Mouse (Mus musculus): Measurements from ENCODE around the gene Myh14.

DNA sequence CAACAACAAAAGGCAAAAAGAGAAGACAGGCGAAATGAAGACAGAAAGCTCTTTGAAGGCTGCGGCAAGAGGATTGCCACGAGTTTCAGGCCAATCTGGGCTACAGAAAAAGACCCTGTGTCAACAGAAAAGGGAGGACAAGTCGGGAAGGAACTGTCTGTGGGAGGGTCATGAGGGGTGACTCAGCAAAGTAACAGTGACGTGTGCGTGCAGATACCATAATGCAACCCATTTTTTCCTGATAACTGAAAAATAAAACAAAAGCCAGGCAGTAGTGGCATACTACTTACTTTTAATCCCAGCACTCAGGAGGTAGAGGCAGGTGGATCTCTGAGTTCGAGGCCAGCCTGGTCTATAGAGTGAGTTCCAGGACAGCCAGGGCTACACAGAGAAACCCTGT is 27.3 kb upstream of the Myh14 start:
- TF ChIP-seq GATA1 (IDR thresholded peaks at IDR 0.05; ENCODE audit: low read length) = no peak
- no peak for TF ChIP-seq TAL1 (IDR thresholded peaks at IDR 0.05; ENCODE audit: low read length)
